Mouse (Mus musculus) retina, adult 2 months (tissue): Measurements from ENCODE around the gene Rnf166.

ENCODE experiments used
- DNase-seq: peaks from one replicate; pipeline ENCODE4 v3.0.0-alpha.2; 2012; ENCODE audit warnings: low read depth, low spot score

The Rnf166 gene

DNA sequence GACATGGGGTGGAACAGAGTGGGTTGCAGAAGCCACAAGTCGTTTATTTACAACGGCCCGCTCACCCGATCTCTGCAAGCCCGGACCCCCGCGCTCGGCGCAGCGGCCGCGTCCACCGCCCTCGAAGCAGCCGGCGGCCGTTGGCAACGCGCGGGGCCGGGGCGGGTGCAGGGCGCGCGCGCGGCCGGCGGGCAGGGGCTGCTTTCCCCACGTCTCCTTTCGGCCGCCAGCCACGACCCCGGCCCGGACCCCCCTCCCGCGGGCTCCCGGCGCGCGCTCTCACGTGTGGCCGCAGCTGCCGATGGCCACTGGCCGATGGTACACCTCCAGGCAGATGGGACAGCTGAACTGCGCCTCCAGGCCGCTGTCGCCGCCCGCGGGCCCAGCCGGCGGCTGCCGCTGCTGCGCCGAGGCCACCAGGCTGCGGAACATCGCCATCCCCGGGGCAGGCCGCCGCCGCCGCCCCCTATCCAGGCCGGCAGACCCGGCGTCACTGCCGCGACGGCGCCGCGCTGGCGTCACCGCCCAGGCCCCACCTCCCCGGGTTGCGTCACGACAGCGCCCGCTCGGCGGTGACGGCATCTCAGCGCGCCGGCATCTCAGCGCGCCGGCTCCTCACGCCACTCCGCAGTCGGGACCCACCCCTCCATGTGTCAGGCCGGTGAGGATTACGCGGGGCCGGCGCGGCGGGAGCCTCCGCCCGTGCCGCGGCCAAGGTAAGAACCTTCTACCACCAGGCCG, at the start of gene Rnf166, which contains the start of gene Ctu2:
Gene Rnf166, minus strand, starts transcription at position 485 of the 741 bp plus-strand sequence.
Gene Ctu2, plus strand, starts transcription at position 564 of the 741 bp plus-strand sequence.
- DNase-seq: peak; percentile 84

DNA sequence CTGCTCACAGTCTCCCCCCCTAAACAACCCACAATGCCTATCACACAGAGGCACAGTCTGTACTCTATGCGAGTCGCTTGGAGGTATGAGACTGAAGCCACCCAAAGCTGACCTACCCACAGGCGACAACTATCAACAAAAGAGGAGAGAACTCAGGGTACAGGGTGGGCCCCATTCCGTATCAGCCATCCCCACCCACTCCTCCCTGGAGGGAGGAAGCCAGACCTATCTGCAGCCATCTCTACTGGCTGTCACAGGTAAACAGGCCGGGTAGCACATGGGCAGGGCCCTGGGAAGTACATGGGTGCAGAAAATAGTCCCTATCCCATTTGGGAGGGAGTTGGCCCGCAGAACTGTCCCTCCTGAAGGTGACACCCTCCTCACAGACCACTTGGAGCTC, 49.1 kb upstream of the Rnf166 start:
- no peak for DNase-seq

DNA sequence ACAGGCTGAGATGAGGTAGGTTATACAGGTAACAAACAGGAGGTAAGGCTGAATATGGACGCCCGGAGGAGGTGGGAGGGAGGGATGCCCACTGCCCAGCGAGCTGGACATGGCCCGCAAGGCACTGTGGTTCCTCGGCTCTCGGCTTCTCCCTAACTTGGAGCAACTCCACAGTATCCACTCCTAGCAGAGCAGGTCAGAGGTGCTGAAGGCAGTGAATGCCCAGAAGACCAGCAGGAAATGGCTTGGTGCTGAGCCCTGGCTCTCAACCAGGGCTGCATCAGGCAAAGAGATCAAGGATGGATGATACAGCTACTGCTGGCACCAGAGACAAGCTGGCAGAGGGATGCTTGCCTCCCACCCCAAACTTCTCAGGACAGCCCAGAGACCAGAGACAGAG, 48.6 kb upstream of the Rnf166 start:
- no peak for DNase-seq

DNA sequence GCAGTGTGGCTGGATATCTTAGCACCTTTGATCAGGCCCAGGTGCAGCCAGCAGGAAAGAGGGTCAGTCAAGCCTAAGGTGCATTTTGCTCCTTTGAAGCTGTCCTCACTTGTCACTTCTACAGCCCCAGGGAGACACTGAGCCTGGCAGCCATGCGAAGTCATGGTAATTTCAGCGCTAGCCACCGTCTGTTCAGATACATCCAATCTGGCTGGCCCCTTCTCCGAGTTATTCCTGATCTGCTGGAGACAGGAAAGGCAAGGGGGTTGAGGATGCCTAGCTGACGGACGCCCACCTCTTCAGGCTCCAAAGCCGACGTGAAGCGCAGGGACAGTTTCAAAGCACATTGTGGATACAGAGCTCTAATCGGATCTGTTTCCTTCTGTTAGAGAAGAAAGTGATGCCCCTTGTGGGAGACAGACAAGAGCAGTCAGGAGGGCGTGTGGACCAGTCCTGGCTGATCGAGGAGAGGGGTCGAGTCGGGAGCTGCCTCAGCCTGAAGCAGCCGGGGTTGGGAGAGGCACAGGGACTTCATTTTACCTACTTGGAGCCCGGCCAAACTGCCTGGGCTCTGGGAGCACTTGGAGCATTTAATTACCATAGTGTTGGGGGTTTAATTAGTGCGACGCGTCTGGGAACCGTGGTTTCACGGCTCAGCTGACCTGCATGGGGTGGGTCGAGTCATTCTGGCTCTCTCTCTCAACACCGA, 47.9 kb upstream of the Rnf166 start:
- no peak for DNase-seq

DNA sequence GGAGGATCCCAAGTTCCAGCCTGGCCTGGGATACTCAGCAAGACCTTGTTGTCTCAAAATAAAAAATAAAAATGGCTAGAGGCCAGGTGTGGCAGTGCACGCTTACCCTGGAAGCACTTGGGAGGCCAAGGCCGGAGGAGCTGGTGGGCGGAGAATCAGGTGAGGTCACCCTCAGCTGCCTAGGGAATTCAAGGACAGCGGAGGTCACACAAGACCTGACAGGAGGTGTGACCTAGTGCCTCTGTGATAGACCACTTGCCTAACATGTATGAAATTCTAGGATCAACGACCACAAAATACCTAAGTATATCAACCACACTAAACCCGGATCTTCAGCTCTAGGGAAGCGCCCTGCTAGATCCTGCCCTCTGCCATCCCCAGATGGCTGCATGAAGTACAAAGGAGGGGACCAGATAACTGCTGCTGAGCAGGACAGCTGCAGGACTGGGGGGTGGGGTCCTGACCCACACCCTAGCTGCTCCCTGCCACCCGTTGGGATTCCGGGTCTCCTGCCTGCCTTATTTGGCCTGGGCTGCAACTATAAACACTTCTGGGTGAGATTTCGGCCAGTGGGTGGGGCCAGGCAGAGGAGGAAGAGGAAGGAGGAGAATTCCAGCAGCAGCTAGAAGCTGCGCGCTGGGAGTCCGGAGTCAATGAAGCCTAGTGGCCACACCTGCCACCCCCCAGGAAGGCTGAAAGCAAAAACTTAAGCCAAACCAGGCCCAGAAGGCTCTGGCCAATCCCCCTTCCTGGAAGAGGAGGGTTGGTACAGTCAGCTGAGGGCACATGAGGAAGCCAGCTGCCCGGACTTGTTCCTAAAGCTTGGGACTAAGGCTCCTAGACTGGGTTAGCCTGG, 47.2 kb upstream of the Rnf166 start:
- no peak for DNase-seq

DNA sequence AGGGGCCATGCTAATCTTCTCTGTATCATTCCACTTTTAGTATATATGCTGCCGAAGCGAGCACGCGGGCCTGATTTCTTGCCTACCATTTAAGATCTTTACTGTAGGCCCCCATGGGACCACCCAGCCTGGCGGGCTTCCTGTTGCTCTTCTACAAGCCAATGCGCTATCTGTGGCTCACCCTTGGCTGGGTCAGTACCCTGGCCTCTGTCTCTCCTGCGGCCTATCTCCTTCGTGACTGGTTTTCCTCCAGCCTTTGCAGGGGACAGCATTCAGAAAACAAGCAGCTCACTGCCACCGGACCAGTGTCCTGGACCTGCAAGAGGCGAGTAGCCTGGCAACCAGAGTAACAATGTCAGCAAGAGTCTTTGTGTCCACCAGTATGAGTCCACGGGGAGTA, 44.7 kb upstream of the Rnf166 start:
- no peak for DNase-seq

DNA sequence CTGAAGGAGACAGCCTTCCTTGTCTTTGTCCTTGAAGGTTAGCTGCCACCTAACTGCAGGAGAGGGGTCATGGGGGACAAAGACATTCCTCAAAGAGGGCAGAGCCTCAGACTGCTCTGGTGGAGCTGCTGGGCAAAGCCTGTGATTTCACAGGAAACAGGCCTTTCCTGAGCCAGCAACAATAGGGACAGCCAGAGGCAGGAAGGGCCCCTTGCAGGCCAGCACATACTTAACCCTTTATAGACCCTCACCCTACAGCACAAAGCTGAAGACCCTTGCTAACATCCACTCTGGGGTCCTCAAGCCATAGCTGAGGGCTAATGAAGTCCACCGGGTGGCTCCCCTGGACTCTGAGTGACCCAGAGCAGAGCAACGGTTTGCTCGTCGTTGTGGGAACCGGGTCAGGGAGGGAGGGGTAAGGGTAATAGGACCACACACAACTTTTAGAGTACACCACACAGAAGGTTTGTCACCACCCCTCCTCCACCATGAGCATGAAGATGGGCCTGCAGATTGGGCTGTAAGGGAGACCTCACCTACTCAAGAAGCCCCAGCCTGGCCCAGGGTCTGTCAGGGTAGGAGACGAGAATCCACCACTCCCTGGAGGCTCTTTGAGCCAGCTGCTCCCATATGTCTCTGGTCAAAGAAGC, 41.8 kb upstream of the Rnf166 start:
- DNase-seq: no peak

DNA sequence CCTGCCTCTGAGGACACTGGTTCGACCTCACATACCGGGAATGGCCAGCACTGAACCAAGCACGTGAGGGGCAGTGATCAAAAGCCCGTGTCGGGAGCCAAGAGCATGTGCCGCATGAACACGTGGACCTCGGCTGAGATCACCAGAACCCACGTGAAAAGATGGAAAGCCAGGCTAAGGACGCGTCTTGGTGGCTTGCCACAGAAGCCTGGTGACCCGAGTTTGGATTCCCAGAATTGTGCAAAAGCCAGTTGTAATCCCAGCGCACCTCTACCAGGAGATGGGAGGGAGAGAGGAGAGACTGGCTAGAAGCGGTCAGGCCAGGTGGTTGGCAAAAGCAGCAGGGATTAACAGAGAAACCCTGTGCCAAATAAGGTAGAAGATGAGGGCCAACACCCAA, 39.8 kb upstream of the Rnf166 start:
- no peak for DNase-seq

DNA sequence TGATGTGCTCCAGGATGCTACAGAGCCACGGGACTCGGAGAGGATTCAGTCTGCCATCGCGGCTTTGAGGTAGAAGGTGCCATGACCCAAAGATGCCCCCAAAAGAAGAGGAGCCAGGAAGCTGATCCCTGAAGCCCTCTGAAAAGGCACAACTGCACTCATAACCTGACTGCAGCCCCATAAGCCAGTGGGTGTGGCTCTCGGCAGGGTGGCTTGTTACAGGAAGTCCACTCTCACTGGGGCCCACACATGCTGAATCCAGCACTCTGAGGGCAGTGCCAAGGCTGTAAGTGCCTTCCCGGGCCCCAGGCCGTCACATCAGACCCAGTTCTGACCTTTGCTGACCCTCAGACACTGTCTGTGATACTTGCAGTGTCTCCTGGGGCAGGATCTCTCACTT, 36.5 kb upstream of the Rnf166 start:
- DNase-seq: no peak

DNA sequence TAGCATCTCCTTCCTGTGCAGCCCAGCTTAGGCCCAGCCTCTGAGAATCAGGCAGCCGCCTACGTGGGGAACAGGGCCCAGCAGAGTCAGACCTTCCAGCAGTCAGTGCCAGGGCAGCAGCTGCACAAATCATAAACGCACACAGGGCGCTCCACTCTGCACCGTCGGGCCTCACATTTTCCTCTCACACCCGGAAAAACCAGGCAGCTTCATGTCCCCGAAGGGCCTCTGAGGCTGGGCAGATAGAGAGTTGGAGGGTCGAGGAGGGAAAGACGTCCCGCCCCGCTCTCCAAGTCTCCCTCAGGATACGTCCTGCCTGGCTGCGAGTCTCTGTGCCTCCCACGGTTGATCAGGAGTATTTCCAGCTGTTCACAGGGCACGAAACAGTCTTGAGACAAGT, 35.7 kb upstream of the Rnf166 start:
- DNase-seq: no peak

DNA sequence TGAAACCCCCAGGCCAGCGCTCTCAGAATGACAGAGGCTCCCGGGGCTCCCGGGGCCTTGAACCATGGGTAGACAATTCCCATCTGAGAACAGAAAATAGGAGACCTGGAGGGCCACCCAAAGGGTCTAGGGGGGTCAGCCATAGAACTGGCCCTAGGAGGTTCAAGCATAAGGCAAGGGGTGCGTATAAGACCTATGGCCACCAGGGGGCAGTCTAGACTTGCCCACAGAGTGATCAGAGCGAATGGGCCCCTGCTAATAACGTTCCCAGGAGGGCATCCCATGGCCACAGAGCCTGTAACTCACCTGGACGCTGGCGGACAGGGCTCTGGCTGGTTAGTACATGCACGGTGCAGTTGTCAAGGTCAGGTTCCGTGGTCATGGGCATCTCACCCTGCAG, 25.0 kb upstream of the Rnf166 start:
- peak; percentile 53 for DNase-seq

DNA sequence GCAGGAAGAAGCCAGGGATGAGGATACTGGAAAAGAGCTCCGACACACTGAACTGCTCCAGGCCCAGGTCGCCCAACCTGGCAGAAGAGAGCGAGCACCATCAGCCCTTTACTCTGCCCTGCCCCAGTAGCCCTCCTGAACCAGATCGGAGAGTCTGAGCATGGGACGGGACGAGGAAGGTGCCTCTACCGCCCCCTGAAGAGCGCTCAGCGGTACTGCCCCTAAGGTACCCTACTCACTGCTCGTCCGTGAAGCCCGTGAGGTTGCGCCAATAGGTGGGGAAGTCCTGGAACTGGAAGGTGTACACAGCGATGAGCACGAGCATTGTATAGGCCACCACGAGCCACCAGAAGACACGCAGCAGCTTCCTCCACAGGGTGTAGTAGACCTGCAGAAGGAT, 22.0 kb upstream of the Rnf166 start:
- DNase-seq: no peak

DNA sequence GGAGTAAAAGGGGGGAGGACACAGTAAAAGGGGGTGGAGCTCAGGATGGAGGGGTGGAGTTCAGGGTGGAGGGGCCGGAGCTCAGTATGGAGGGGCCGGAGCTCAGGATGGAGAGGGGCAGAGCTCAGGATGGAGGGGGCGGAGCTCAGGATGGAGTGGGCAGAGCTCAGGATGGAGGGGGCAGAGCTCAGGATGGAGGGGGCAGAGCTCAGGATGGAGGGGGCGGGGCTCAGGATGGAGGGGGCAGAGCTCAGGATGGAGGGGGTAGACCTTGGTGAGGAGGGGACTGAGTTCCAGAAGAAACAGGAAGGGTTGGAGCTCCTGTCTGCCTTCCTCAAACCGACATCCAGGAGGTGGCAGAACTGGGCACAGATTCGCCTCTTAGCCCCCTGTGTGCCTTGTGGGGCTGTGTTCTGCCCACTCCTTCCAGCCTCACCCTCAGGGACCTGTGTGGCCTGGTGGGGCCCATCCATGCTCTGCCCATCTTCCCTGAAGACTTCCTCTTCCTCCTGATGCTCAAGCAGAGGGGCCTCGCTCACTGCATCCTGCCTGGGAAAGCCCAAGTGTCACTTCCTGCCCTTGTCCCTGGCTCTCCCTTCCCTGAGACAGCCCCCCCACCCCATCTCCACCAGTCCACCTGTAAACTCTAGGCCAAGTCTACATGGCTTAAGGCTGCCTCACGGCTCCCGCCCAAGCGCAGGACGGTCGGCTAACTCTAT, 21.3 kb upstream of the Rnf166 start:
- no peak for DNase-seq

DNA sequence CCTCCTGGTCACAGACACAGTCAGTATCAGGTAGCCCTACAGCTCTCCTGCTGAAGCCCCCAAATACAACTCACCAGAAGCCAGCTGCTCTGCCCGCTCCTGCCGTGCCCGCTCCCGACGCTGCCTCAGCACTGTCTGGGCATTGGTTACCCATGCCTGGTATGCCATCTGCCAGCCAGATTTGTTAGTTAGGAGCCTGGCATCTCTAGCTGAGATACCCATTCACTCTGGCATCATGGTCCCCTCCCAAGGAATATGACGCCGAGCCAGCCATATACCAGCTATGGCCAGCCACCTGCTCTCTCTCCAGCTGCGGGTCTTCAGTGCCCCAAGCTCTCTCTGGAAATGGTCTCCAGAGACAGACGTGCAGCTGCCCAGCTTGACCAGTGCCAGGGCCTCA, 12.5 kb upstream of the Rnf166 start:
- DNase-seq: no peak

DNA sequence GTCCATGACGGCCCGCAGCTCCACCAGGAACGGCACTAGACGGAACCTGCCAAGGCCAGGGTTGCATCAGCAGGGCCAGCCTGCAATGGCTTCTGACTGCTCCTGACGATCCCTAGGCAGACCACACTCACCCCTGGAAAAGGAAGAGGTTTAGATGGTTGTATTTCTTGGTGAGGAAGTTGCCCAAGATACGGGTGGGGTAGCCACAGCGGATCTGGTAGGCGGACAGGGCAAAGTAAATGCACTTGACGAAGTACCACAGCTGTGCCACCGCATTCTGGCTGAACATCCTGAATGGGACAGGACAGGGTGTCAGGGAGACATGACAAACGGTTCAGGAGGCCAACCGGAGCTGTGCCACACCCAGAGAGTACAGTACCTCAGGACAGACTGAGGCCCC, 9.0 kb upstream of the Rnf166 start:
- DNase-seq: no peak

DNA sequence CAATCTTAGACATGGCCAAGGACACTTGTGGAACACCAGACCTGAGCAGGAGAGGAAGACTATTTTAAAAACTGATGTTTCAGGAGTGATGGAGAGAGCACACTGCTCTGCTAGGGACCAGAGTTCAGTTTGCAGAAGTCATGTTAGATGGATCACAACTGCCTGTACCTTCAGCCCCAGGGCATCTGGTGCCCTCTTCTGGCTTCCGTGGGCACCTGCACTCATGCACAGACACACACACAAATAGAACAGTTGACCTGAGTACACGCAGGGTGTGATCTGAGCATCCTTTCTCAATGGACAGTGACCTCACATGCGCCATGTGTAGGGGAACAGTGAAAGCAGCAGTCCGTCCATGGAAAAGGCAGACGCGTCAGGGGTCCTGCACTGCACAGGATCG, 8.0 kb upstream of the Rnf166 start:
- no peak for DNase-seq

DNA sequence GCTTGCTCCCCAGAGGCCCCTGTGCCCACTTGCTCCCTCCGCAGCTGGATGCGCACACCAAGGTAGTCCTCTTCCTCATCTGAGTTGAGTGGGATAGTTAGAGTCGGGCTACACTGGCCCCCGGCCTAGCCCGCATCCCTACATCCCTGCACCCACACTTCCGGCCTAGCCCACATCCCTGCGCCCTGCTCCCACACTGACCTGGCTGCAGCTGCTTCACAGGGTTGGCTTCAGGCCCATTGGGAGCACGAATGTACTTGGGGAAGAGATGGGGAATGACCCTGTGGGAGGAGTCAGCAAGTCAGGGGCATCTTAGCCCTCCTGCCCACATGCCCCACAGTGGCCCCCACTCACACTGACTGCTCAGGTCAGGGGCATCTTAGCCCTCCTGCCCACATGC, 6.6 kb upstream of the Rnf166 start:
- DNase-seq: no peak

DNA sequence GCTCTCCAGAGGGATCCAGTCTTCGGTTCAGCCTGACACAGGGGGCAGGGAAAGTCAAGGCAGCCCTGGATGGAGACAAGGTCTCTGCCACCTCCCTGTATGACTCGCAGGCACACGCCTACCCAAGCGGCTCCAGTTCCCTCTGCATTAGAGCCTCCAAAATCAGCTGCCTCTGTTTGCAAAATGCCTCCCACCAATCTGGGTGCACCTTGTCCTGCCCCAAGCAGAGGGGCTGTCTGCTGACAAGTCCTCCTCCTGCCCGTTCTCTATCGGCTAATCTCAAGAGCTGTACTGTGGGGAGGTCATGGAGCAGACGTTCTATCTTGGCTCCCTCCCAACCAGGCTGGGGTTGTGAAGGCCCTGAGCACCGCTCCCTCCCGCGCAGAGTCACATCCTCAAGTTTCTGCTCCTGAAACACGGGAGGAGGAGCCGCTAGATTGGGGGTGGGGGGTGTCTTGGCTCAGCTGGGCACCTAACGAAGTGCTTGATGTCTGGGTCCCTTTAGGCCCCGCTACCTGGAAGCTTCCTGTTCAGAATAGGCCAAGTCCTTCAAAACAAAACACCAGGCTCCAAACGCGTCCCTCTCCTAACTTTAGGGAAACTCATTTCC, 808 bp downstream of the Rnf166 start:
- no peak for DNase-seq

DNA sequence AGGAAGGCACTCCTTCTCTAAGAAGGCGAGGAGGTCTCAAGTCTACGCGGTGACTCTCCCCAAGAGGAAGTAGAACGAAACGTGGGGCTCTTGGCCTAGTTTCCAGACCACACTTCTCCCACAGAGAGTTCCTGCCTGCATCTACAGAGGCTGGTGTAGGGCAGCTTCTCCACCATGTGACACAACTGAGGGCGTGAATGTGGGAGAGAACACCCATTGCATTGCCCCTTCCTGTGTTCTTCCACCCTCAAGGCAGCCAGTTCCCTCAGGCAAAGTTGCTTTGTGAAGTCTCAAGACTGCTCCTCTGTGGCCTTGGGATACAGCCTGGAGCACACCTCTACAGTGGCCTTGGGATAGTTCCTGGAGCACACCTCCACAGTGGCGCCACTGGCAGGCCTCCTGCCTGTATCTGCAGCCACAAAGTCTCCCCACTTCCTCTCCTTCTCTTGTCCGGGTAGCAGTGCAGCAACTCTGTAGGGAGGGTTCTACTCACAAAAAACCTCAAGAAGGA, 1.9 kb downstream of the Rnf166 start:
- no peak for DNase-seq

DNA sequence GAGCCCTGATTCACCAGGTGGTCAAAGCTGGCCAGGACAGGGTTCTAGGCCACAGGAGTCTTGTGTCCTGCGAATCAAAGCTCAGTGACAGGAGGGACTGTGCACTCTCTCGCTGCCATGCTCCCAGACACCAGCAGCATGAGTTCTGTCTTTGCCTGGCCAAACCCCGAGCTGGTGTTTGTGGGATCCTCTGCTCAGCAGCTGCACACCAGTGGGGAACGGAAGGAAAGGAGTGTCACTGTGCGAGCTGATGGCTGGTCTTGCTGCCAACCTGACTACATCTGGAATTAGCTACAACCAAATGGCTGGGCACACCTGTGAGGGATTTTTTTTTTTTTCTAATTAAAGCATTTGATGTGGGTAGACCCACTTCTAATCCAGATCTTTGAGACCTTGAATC, 5.2 kb downstream of the Rnf166 start:
- DNase-seq: no peak

DNA sequence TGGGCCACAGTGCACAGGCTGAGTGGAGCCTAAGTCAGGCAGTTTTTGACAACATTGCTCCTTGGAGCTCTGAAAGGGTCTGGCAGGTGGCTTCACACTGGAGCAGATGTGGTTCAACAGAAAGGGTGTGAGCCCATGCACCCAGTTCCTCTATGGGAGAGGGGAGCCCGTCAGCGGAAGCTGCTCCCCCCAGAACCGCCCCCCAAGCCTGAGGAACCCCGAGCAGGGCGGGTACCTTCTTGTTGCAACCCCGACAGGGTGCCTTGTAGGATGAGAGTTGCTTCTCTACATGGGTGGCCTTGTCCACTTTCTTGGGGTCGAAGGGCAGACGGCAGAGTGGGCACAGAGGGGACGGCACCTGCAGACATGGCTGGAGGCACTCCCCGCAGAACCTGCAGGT, 5.9 kb downstream of the Rnf166 start:
- no peak for DNase-seq
